Mouse (Mus musculus): ENCODE measurements at regions not wholly inside any gene's neighbourhood (a gene's known extent, or its start where the extent isn't known, plus 50 kb on each side); places are given as distances from the start of the nearest gene placed in this dataset.
A peak's percentile ranks its signal among the peaks of the same experiment; 100 is the strongest.

DNA sequence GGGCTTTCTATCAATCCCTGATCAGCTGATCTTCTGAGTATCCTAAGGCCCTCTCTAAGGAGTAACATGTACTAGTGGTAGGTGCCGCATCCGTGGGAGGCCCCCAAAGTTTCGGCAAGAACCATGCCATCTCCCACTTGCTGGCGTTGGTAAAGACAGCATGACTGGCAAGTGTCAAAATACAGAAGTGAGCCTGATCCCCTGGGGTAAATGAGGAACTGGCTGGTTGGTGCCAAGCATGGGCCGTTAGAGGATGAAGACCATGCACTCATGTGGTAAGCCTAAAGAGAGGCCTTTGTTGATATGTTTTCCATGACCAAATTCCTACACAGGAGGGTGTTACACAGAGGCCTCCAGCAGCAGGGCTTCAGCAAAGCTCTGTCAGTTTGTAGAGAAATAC, 161.9 kb upstream of the Irf2bp2 start:
- intact Hi-C loops (cut with DNase I; ENCODE audit: low total_unique reads): no loop called here
- no peak for DNase-seq

- intact Hi-C loops (cut with DNase I; ENCODE audit: low total_unique reads): no loop called here
- DNase-seq: no peak
Measured at GRCm38 (mm10) chr8:126754361-126754809, 160.6 kb upstream of the Irf2bp2 start.

- no peak for DNase-seq
- intact Hi-C loops (cut with DNase I; ENCODE audit: low total_unique reads): no loop called here
Measured at GRCm38 (mm10) chr8:126753059-126753855, 159.5 kb upstream of the Irf2bp2 start.

GRCm38 (mm10) chr8:126751416-126752140, 157.8 kb upstream of the Irf2bp2 start:
- intact Hi-C loops (cut with DNase I; ENCODE audit: low total_unique reads): no loop called here

DNA sequence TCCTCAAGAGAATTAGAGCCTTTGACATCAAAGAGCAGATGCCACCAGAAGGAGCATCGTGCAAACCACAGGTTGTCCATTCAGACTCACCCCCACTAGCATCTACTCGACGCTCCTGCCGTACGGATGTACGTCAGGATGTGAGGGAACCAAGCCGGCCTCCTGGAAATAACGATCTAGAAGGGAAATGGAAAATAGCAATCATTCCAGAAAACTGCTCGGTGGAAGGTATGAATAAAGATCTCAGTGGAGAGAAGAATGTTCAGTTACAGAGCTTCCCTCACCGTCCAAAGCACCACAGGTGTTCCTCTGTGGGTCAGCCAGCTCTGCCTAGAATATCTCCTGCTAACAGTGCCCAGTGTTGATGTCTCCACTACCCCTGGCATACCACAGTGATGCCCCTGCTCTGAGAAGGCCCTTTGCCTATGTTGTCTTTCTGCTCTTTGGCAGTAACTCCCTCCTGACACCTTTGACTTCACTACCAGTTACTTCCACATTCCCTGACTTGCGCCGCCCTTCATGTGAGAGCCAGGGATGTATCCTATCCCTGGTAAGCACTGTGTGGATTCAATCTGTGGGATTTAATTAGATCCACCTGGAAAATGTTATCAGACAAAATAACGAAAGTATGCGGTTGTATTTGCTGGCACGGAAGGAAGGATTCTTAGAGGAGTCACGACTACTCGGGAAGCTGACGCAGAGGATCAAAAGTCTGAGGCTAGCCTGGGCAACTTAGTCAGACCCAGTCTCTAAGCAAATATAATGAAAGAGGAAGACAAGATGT, 152.4 kb upstream of the Irf2bp2 start:
- no peak for DNase-seq
- intact Hi-C loops (cut with DNase I; ENCODE audit: low total_unique reads): loop anchor here (10.0 kb wide), 1 partner anchor 179 kb away; no protein-coding TSS in a partner anchor

More at GRCm38 (mm10) chr8:126751416-126752140, 157.8 kb upstream of the Irf2bp2 start:
- no peak for DNase-seq

DNA sequence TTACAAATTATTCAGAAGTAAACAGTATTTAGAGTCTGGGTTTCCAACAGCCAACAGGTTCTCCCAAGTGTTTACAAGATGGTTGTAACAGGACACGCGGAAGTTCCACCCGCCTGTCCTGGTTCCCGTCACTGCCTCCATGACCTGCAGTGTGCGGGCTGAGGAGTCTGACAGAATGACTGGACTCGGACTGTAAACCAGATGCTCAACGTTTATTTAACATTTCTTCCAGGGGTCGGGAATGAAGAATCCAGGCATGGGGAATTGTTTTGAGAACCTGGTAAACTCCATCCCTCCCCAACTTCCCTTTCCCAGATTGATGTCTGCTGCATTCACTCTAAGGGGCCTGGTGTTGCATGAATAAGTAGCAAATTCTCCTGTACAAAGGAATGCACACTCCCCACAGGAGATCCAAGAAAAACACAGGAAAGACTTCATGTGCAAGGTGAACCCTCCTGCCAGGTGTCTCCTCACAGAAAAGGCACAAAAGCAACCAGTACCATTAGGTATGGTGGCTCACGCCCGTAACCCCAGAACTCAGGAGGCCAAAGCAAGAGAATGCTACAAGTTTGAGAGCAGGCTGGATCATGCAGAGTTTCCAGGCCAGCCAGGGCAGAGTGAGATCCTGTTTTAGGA, 151.1 kb upstream of the Irf2bp2 start:
- DNase-seq: no peak
- intact Hi-C loops (cut with DNase I; ENCODE audit: low total_unique reads): loop anchor here (10.0 kb wide), 1 partner anchor 180 kb away; no protein-coding TSS in a partner anchor

DNA sequence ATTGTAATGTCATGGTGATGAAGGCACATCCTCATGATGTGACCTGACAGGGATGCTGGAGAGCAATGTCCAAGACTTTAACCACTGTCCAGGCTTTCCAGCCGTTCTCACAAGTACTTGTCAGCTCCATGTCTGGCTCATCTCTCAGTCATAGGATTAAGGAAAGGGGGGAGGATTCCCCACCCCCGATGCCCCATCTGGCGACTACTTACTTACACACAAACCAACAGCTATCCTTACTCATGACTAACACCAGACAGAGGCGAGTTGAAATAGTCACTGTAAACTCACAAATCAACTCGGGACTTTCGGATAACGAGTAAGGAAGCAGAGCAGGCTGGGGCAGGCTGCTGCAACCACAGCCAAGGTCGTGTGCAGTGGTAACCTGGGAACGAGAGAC, 149.5 kb upstream of the Irf2bp2 start:
- intact Hi-C loops (cut with DNase I; ENCODE audit: low total_unique reads): loop anchor here (10.0 kb wide), 1 partner anchor 182 kb away; no protein-coding TSS in a partner anchor
- no peak for DNase-seq

DNA sequence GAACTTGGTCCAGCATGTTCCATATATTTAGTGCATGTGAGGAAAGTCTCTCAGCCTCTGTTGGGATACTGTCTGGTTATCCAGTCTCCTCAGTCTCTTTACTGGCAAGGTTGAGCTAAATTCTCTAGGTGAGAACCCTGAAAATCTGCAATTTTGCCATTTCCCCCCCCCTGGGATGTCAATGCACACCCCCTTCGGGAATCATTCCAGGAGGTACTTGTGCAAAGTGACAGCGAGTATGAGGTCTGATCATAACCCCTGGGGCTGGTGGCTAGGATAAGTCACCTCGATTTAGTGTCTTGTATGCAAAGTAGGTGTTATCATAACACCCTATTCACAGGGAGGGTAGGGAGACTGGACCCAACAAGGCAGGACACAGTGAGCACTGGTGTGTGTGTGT, 148.3 kb upstream of the Irf2bp2 start:
- DNase-seq: no peak
- intact Hi-C loops (cut with DNase I; ENCODE audit: low total_unique reads): loop anchor here (10.0 kb wide), 1 partner anchor 183 kb away; no protein-coding TSS in a partner anchor

- intact Hi-C loops (cut with DNase I; ENCODE audit: low total_unique reads): loop anchor here (10.0 kb wide), 1 partner anchor 184 kb away; no protein-coding TSS in a partner anchor
- DNase-seq: no peak
Measured at GRCm38 (mm10) chr8:126741031-126741430, 147.2 kb upstream of the Irf2bp2 start.

DNA sequence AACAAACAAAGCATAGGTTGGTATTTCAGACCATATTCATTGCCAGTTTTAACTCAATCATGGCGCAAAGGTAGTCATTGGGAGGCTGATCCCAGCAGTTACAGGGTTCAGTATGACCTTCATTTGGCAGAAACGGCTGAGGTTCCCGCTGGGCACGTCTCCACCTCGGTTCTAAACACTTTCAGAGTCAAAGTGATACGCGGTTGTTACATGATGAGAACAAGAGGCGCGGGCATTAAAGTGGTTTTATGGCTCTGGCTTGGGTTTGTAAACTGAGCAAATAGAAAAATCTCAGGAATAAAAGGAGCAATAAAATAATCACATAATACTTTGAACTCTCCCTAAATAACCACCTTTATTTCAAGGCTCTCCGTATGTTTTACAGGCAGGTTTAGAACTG, 146.0 kb upstream of the Irf2bp2 start:
- intact Hi-C loops (cut with DNase I; ENCODE audit: low total_unique reads): loop anchor here (5.0 to 10.0 kb wide), 3 partner anchors 147 to 242 kb away; partner anchors contain the start of gene Irf2bp2
- no peak for DNase-seq

DNA sequence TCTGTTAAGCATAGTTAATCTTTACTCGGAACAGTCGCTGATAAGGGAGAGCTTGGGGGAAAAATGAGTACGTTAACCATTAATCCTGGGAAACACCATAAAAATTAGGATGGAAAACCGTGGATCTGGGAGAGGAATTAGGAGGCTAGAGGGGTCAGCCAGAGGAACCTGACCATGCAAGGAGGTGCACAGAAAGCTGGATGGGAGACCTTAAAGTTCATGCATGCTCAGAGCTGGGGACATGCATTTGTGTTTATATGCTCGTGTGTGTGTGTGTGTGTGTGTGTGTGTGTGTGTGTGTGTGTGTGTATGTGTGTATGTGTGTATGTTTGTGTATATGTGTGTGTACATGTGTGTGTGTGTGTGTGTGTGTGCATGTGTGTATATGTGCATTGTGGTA, 143.2 kb upstream of the Irf2bp2 start:
- DNase-seq: no peak
- intact Hi-C loops (cut with DNase I; ENCODE audit: low total_unique reads): loop anchor here (5.0 kb wide), 2 partner anchors 145 to 240 kb away; partner anchors contain the start of gene Irf2bp2

DNA sequence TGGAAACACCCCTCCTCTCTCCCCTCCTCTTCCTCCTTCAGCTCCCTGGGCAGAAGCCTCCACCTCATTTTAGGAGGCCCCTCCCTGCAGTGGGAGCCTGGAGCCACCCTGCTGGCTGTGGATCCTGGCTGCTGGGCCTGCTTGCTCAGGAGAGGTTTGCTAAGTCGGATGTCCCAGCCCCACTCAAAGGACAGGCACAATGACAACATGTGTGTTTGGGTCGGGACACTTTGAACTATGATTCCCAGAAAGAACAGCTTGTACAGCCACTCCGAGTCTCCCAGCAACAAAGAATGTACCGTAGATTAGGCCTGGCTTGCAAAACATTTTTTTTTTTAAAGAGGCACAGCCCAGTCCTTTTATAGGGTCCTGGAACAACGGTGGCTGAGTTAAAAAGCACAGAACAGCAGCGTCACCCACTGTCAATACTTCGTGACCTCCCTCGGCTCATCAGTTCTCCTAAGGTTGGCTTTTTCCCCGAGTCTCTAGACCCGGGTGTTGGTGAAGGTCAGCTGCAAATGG, 142.7 kb upstream of the Irf2bp2 start:
- peak; percentile 87 for DNase-seq
- intact Hi-C loops (cut with DNase I; ENCODE audit: low total_unique reads): loop anchor here (5.0 kb wide), 2 partner anchors 144 to 239 kb away; partner anchors contain the start of gene Irf2bp2

DNA sequence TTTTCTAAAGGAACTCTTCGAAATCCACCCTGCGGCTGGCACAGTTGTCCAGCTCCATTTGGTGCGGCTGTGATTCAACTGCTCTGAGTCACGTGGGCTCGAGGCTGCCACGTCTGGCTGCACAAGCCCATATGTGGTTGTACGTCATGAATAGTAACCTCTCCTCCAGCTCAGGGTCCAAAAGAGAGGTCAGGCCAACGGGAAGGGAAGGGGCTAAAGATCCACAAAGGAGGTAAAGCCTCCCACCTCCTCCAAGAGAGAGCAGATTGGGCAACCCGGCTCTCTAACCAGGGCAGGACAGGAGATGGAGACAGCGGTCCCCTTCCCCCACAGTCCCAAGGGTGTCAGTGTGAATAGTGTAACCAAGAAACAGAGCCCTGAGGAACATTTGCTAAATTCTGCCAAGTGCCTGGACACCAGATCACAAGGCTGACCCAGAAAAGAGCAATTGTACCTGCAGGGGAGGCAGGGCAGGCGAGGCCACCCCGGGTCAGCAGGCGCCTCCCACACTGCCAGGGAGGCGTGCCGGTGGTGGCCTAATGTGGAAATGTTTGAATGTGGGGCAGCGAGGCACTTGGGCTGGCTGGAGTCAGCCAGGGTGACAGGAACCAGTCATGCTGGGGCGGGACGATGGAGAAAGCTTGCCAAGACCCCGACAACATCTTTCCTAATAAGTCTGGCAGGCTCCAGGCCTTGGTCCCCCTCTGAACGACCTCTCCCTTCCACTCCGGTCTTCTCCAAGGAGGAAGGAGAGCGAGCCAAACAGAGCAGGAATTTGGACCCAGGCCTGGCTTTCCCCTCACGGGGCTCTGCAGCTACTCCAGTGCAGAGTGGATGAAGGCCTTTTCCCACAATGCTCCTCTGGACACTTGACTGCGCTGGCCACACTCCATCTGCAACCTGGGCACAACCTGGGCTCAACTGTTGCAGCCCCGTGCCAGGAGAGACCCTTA, 142.0 kb upstream of the Irf2bp2 start:
- intact Hi-C loops (cut with DNase I; ENCODE audit: low total_unique reads): loop anchor here (5.0 kb wide), 2 partner anchors 143 to 238 kb away; partner anchors contain the start of gene Irf2bp2
- peak; percentile 95 for DNase-seq

DNA sequence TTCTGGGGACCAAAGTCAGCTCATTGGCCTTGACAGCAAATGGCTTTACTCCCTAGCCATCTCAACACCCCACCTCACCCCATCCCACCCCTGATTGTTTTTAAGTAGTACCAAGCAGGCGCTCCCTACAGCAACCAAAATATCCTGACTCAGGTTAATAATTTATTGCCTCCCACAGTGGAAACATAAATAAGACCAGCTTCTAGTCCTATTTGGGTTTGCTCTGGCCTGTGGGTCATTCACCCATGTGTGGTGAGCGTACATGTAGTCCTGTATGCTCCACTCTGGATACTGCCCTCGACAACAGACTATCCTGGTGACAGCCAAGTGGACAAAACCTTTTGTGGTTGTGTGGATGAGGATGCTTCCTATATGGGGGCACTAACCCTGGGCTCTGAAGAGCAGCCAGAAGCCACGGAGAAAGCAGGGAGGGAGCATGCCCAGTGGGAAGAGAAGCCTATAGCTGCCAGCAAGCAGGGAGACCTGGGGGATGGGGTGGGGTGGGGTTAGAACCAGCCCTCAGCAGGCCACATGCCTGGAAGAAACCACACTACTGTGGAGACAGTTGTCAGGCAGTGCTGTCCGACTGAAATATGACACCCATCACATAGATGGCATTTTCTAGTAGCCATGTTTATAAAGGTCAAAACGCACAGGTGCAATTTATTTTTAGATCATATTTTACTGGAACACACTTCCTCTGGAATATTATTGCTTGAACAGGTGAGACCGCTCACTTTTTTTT, 141.1 kb upstream of the Irf2bp2 start:
- peak; percentile 22 for DNase-seq
- intact Hi-C loops (cut with DNase I; ENCODE audit: low total_unique reads): loop anchor here (5.0 kb wide), 2 partner anchors 143 to 238 kb away; partner anchors contain the start of gene Irf2bp2

DNA sequence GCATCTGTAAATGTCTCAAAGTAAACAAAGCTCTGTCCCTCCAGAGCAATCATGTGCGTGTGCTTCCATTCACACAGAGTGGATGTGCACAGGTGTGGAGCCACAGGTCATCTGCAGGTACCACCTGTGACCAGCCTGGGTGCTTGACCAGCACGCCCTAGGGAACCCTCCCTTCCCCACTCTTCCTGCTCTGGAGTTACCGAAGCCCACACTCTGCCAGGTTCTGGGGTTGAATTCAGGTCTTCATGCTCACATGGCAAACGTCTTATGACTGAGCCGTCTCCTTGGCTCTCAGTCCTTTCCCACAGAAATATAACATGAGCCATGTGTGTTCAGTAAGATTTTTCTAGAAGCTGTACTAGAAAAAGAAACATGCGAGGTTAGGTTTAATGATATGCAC, 140.0 kb upstream of the Irf2bp2 start:
- DNase-seq: no peak
- intact Hi-C loops (cut with DNase I; ENCODE audit: low total_unique reads): no loop called here

DNA sequence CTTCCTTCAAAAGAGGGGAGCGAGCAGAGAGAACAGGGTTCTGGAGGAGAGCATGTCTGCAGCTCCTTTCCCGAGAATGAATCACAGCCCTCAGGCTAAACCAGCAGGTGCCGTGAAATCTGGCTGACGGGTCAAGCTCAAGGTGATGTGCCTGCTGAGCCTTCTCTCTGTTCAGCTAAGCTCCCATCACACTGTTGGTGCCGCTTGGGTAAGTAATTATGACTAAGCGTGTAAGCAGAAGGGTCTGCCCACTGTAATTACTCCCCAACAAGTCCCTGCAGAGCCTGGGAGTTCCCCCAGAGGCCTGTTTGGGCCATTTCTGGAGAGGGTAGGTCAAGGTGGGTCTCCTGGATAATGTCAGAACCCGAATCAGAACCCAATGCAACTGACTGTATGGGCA, 139.5 kb upstream of the Irf2bp2 start:
- intact Hi-C loops (cut with DNase I; ENCODE audit: low total_unique reads): no loop called here
- DNase-seq: no peak
